Mouse (Mus musculus) adrenal gland, adult 8-10 months (tissue): ENCODE results near the gene Cend1. TPM values are rescaled to one million over a fixed set of nuclear protein-coding genes. Genes with fewer than 3 reads are reported as not detected.
"Not testable (repeated sequence)": the region's sequence is repeated elsewhere in the genome, so short reads cannot be mapped to it uniquely, and the experiment has no call there.

Experiments used
- DNase-seq: peaks from one replicate; pipeline ENCODE4 v3.0.0; 2022
- total RNA-seq, 4 experiments: library from RNA; stranded (reverse); gene quantifications; 2 replicates each; pipeline ENCODE4 v1.2.4; 2022

Gene Cend1
- total RNA-seq, 4 experiments from 2014 or later = 1.5 to 2.6 (median 2.1) TPM

- DNase-seq = peak; percentile 26
Measured at GRCm38 (mm10) chr7:141464603-141465201, 35.4 kb upstream of the Cend1 start.

GRCm38 (mm10) chr7:141463824-141464602 lies 34.7 kb upstream of the Cend1 start:
- DNase-seq = peak; percentile 57

- peak; percentile 18 for DNase-seq
Measured at GRCm38 (mm10) chr7:141462333-141462821, 33.1 kb upstream of the Cend1 start.

- DNase-seq = peak; percentile 23
Measured at GRCm38 (mm10) chr7:141461521-141462332, 32.4 kb upstream of the Cend1 start.

GRCm38 (mm10) chr7:141460391-141461113 lies 31.3 kb upstream of the Cend1 start, which contains the start of gene Cracr2b:
TSS of gene Cracr2b (plus strand) at chr7:141461094.
- DNase-seq = peak; percentile 25

GRCm38 (mm10) chr7:141460001-141460390 lies 30.7 kb upstream of the Cend1 start:
- DNase-seq = no peak

GRCm38 (mm10) chr7:141459301-141459711 lies 30.0 kb upstream of the Cend1 start:
- peak; percentile 45 for DNase-seq

- peak; percentile 24 for DNase-seq
Measured at GRCm38 (mm10) chr7:141458661-141459060, 29.4 kb upstream of the Cend1 start.

- no peak for DNase-seq
Measured at GRCm38 (mm10) chr7:141457986-141458660, 28.8 kb upstream of the Cend1 start.

GRCm38 (mm10) chr7:141457236-141457635 lies 27.9 kb upstream of the Cend1 start:
- no peak for DNase-seq

- peak; percentile 45 for DNase-seq
Measured at GRCm38 (mm10) chr7:141456739-141457138, 27.4 kb upstream of the Cend1 start.

- peak; percentile 79 for DNase-seq
Measured at GRCm38 (mm10) chr7:141455610-141456314, 26.5 kb upstream of the Cend1 start.

GRCm38 (mm10) chr7:141454967-141455551 lies 25.8 kb upstream of the Cend1 start, which contains the start of gene Pnpla2:
TSS of gene Pnpla2 (plus strand) at chr7:141455198.
- peak; percentile 92 for DNase-seq

- no peak for DNase-seq
Measured at GRCm38 (mm10) chr7:141453636-141454035, 24.3 kb upstream of the Cend1 start.

GRCm38 (mm10) chr7:141451928-141452327 lies 22.6 kb upstream of the Cend1 start:
- DNase-seq = peak; percentile 46

GRCm38 (mm10) chr7:141447110-141447991 lies 18.1 kb upstream of the Cend1 start, which contains the start of gene Rplp2:
TSS of gene Rplp2 (plus strand) at chr7:141447370.
- DNase-seq = peak; percentile 93

GRCm38 (mm10) chr7:141446374-141446773 lies 17.1 kb upstream of the Cend1 start:
- DNase-seq = not testable (repeated sequence)

GRCm38 (mm10) chr7:141443828-141444237 lies 14.5 kb upstream of the Cend1 start, which contains the start of gene Pidd1:
TSS of gene Pidd1 (minus strand) at chr7:141444025.
- DNase-seq = peak; percentile 55
